Mouse (Mus musculus) liver, embryonic 14.5 days (tissue): ENCODE data around the gene E330009J07Rik. TPM values are rescaled to one million over a fixed set of nuclear protein-coding genes. Genes with fewer than 3 reads are reported as not detected.

Experiments used
- ATAC-seq: fragments of 200-750 bp; cut with Nextera tagmentation; 2 replicates; pipeline ENCODE4 v1.8.0; 2017; ENCODE audit warnings: moderate number of reproducible peaks, mild to moderate bottlenecking, moderate library complexity; ENCODE audit not compliant: insufficient read depth
- DNase-seq, 3 experiments: peaks; one replicate each; pipeline ENCODE4 v3.0.0-alpha.2; 2012 to 2013; ENCODE audit warnings: low read depth in 3 of 3, low spot score in 3 of 3
- H3K27ac ChIP-seq: fragments of 300-500 bp; sonication (generic); 2 replicates; pipeline ENCODE4 v1.5.1; 2014; ENCODE audit warnings: moderate library complexity, mild to moderate bottlenecking, control low read depth, inconsistent platforms
- H3K27me3 ChIP-seq: fragments of 300-500 bp; sonication (generic); 2 replicates; pipeline ENCODE4 v1.6.1; 2014; ENCODE audit warnings: mild to moderate bottlenecking, low read length, moderate library complexity; ENCODE audit not compliant: control insufficient read depth, insufficient read depth
- H3K36me3 ChIP-seq: fragments of 300-500 bp; sonication (generic); replicated peaks from 2 replicates; pipeline ENCODE4 v1.6.1; 2014; ENCODE audit warnings: low read depth; ENCODE audit not compliant: control insufficient read depth, insufficient read depth
- H3K4me1 ChIP-seq, 2 experiments: fragments of 200-500 bp in 1 of 2; fragments of 300-500 bp in 1 of 2; sonication (generic) in 1 of 2; replicated peaks; 2 replicates each; pipeline ENCODE4 v1.6.1; 2012 to 2014; ENCODE audit warnings: antibody characterized with exemption in 1 of 2, inconsistent platforms in 1 of 2, low read length in 1 of 2; ENCODE audit not compliant: control insufficient read depth in 2 of 2, insufficient read depth in 2 of 2
- H3K4me2 ChIP-seq: fragments of 300-500 bp; sonication (generic); 2 replicates; pipeline ENCODE4 v1.6.1; 2014; ENCODE audit warnings: low read depth, mild to moderate bottlenecking, control low read depth, moderate library complexity
- H3K4me3 ChIP-seq, 2 experiments: fragments of 200-500 bp in 1 of 2; fragments of 300-500 bp in 1 of 2; sonication (generic) in 1 of 2; 2 replicates each; pipeline ENCODE4 v1.5.1; 2012 to 2014; ENCODE audit warnings: low read depth in 2 of 2, low read length in 2 of 2, mild to moderate bottlenecking in 2 of 2, control low read depth in 1 of 2, inconsistent platforms in 1 of 2, moderate library complexity in 1 of 2; ENCODE audit not compliant: insufficient read depth in 1 of 2
- H3K9ac ChIP-seq: fragments of 300-500 bp; sonication (generic); replicated peaks from 2 replicates; pipeline ENCODE4 v1.6.1; 2014; ENCODE audit warnings: mild to moderate bottlenecking, control low read depth, moderate library complexity
- H3K9me3 ChIP-seq: fragments of 300-500 bp; sonication (generic); 2 replicates; pipeline ENCODE4 v1.6.1; 2016; ENCODE audit warnings: low read length, mixed read lengths; ENCODE audit not compliant: control insufficient read depth
- CTCF ChIP-seq: IDR thresholded peaks from 2 replicates; pipeline ENCODE4 v1.5.1; 2016; ENCODE audit warnings: antibody characterized with exemption, low read depth, control low read depth
- EP300 ChIP-seq: IDR thresholded peaks from 2 replicates; pipeline ENCODE4 v1.6.1; 2016; ENCODE audit warnings: antibody characterized with exemption, low read depth
- WGBS: fragments of 180-500 bp; shearing (Covaris S2); extraction: QIAGEN DNeasy Blood & Tissue Kit; methylation state at CpG from one replicate; pipeline ENCODE4 v1.1.7; 2014; ENCODE audit not compliant: insufficient replicate concordance; 5-methylcytosine and 5-hydroxymethylcytosine counted together
- polyA plus RNA-seq, 2 experiments: library from polyadenylated mRNA; depleted of rRNA in 1 of 2; stranded (reverse) in 1 of 2; unstranded in 1 of 2; fragments of >200 nt; fragmentation: Nextera tagmentation in 1 of 2; extraction: Ambion mirVana in 1 of 2; gene quantifications; 2 replicates each; pipeline versions ENCODE4 v1.2.1 to v1.2.3; 2012 to 2014

Gene E330009J07Rik
- polyA plus RNA-seq, 2 experiments, result 0.57 to 0.67 TPM

GRCm38 (mm10) chr6:40441755-40442154, 5.8 kb upstream of the E330009J07Rik start:
- 42% methylated on average over 3 of the region's 3 CpGs for WGBS
- Histone ChIP-seq H3K4me2 (no peak overlapping the region), H3K4me1 (no peaks in the 10 kb centered on the region), H3K27me3 (peaks cover 4% of the 10 kb centered on the region; the same call in 1 of the 2 replicates), H3K9me3 (no peaks in the 10 kb centered on the region), H3K36me3 (no peaks in the 10 kb centered on the region), H3K4me3 (no peak overlapping the region), H3K27ac (no peak overlapping the region), H3K9ac (no peak overlapping the region)
- TF ChIP-seq CTCF (0 out of 2 replicates have a peak, but pooled peaks have one; percentile 11), EP300 (no peak)
- DNase-seq (no peak), ATAC-seq (no peak)

- no peak for TF ChIP-seq CTCF
- no peak for TF ChIP-seq EP300
- Histone ChIP-seq H3K4me2 (no peak overlapping the region), H3K27me3 (peaks cover 7% of the 10 kb centered on the region; the same call in 1 of the 2 replicates), H3K9me3 (no peaks in the 10 kb centered on the region), H3K27ac (no peak overlapping the region), H3K9ac (no peak overlapping the region), H3K36me3 (no peaks in the 10 kb centered on the region), H3K4me1 (no peaks in the 10 kb centered on the region), H3K4me3 (no peak overlapping the region)
- 62% methylated on average over 3 of the region's 3 CpGs for WGBS
- DNase-seq (no peak), ATAC-seq (no peak)
These were observed 5.3 kb upstream of the E330009J07Rik start for GRCm38 (mm10) chr6:40441276-40441675.

- Histone ChIP-seq H3K9me3 (no peaks in the 10 kb centered on the region), H3K4me2 (no peak overlapping the region), H3K9ac (no peak overlapping the region), H3K4me1 (no peaks in the 10 kb centered on the region), H3K27me3 (peaks cover 20% of the 10 kb centered on the region), H3K27ac (no peak overlapping the region), H3K36me3 (no peaks in the 10 kb centered on the region), H3K4me3 (no peak overlapping the region)
- WGBS, result 14% methylated on average over 12 of the region's 12 CpGs
- ATAC-seq, result no peak
- no peak for TF ChIP-seq EP300
- no peak for TF ChIP-seq CTCF
- no peak for DNase-seq
These were observed 3.8 kb upstream of the E330009J07Rik start for GRCm38 (mm10) chr6:40439731-40440130.

GRCm38 (mm10) chr6:40438936-40439335, 3.0 kb upstream of the E330009J07Rik start, which contains the start of gene Wee2:
Gene Wee2, plus strand, starts transcription at chr6:40439088.
- Histone ChIP-seq H3K27ac (no peak within 1 kb of the TSS), H3K4me2 (no peak within 1 kb of the TSS)
- no peak for TF ChIP-seq CTCF
- TF ChIP-seq EP300, result no peak

GRCm38 (mm10) chr6:40435151-40436046, 536 bp downstream of the E330009J07Rik start:
- TF ChIP-seq CTCF (no peak), EP300 (no peak)
- under 1% methylated on average over 57 of the region's 72 CpGs for WGBS
- DNase-seq, result no peak

More at GRCm38 (mm10) chr6:40438936-40439335, 3.0 kb upstream of the E330009J07Rik start, which contains the start of gene Wee2:
- no peak for DNase-seq
- H3K9ac ChIP-seq, result no peak within 1 kb of the TSS
- H3K4me3 ChIP-seq, result no peak within 1 kb of the TSS
- no peaks in the 10 kb centered on the region for H3K9me3 ChIP-seq
- H3K36me3 ChIP-seq, result no peaks in the 10 kb centered on the region
- 55% methylated on average over 5 of the region's 5 CpGs for WGBS
- peaks cover 25% of the 10 kb centered on the region for H3K27me3 ChIP-seq
- ATAC-seq, result no peak
- no peaks in the 10 kb centered on the region for H3K4me1 ChIP-seq

More at GRCm38 (mm10) chr6:40435151-40436046, 536 bp downstream of the E330009J07Rik start:
- H3K4me2 ChIP-seq, result peak overlapping the region; percentile 83
- ATAC-seq, result no peak; the same call in 1 of the 2 replicates
- H3K36me3 ChIP-seq, result no peaks in the 10 kb centered on the region
- H3K27me3 ChIP-seq, result peaks cover 25% of the 10 kb centered on the region
- no peak overlapping the region for H3K27ac ChIP-seq
- H3K9ac ChIP-seq, result peak overlapping the region; percentile 51
- 0 out of 4 replicates have a peak, but pooled peaks cover 0 to 2% of the 10 kb centered on the region in 2 experiments for H3K4me1 ChIP-seq
- peak overlapping the region; percentile 63 to 64 for H3K4me3 ChIP-seq
- H3K9me3 ChIP-seq, result no peaks in the 10 kb centered on the region
